Mouse (Mus musculus) kidney, postnatal 4 days (tissue): ENCODE data around the gene Dock11.
A peak's percentile ranks its signal among the peaks of the same experiment; 100 is the strongest.

Experiments used
- DNase-seq, 2 experiments: peaks; one replicate each; pipeline ENCODE4 v3.0.0; 2021; ENCODE audit warnings: mixed read lengths in 2 of 2

Gene Dock11

DNA sequence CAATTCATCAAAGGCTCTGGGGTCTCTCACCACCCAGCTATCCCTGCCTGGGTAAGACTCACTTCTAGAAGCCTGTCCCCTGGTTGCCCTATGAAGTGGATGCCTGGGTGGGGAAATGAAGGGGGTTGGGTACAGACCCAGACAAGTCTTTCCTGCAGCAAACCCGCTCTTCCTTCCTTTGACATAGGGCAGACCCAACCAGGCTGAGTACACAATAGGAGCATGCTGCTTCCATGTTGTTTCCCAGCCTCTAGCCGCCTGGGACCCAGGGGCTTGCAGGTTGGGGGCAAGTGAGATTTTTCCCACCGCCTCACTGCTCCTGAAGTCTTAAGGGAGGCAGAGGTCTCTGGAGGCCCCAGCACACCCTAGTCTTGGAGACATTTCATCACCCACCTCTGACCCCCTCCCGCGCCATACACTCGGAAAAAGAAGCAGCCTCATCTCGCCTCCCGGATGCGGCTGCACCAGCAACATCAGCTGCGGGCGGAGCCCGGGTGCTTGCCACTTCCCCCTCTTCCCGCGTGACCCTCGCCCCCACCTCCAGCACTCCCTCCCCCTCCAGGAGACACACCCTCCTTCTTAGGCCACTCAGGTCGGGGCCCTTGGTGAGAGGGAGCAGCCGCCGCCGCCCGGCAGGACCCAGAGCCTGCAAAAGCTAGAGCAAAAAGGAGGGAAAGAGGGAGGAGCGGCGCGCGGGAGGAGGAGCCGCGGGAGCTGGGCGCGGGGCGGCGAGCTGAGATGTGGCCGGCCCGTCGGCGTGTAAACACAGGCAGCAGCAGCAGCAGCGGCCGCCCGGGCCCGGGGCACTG lies at the start of gene Dock11:
Gene Dock11 (plus strand): TSS at position 746 of the 809 bp plus-strand sequence.
- peak; percentile 68 to 80 for DNase-seq

- peak; percentile 9 to 29 for DNase-seq
These were observed 8.9 kb upstream of the Dock11 start for GRCm38 (mm10) chrX:35879703-35880102.

GRCm38 (mm10) chrX:35888945-35889799 lies 540 bp downstream of the Dock11 start:
- peak; percentile 30 to 53 for DNase-seq

DNA sequence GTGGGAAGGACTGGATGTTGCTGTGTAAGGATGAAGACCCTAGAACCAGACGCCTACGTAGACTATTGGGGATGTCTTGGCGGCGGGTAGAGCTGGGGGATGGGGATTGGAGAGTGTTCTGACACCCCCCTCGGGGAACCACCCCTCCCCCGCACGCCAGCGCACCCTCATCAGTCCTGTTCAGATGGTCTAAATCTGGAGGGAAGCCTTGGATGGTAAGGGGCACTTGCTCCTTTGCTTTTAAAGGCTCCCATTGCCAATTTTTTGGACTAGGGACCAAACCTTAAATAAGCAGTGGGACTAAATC lies 1.1 kb downstream of the Dock11 start:
- peak; percentile 2 to 14 for DNase-seq

- DNase-seq = no peak
These were observed 3.0 kb downstream of the Dock11 start for GRCm38 (mm10) chrX:35891534-35892125.

DNA sequence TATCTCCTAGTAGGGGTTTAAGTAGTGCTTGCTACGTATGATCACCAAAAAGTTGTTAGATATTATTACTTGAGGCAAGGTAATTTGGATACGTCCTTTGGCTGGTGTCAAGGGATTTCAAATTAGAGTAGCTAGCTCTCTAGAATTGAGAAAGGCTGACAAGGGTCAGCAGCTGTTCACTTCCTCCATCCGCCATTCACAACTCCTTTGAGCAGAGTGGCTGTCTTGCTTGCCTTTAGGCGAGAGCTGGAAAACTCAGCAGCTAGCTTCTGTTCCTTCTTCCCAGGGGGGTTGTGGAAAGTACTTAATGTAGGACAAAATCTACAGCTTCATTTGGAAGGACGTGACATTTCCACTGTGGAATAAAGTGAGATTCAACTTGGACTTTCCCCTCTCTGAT lies 3.7 kb downstream of the Dock11 start:
- DNase-seq = no peak

DNA sequence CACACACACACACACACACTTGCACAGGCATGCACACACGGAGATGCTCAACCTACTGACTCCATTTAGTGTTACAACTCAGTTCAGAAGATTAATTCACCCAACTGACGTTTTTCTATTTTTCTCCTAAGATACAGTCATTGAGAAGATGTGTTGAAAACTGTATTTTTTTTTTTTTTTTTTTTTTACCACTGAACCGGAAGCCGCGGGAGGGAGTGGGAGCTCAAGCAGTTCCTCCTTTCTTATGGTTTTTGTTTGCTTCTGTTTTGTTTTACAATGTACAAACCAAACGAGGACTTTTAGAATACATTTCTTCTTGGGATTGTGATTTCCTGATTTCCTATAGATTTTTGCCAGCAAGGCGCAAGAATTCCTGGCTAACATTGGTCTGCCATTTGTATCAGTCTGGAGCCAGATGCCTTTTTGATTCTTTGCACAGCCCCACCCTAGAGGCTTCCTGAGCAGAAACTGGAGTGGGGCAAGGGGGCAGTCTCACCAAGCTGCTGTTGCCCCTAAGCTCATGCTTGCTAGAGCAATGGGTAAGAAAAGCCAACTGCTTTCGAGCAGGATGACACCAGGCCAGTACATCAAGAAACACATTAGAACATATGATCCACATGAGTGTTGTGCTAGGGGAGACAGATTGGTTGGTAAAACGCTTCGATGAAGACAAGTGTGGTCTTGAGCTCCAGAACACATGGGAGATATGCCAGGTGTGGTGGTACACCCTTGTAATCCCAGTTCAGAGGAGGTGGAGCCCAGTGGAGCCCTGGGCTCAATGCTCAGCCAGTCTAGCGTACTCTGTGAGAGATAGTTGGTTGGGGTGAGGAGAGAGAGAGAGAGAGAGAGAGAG lies 9.2 kb downstream of the Dock11 start:
- no peak for DNase-seq

- DNase-seq = no peak
These were observed 9.8 kb downstream of the Dock11 start for GRCm38 (mm10) chrX:35898501-35898766.

GRCm38 (mm10) chrX:35904352-35904751 lies 15.7 kb downstream of the Dock11 start:
- DNase-seq = no peak

DNA sequence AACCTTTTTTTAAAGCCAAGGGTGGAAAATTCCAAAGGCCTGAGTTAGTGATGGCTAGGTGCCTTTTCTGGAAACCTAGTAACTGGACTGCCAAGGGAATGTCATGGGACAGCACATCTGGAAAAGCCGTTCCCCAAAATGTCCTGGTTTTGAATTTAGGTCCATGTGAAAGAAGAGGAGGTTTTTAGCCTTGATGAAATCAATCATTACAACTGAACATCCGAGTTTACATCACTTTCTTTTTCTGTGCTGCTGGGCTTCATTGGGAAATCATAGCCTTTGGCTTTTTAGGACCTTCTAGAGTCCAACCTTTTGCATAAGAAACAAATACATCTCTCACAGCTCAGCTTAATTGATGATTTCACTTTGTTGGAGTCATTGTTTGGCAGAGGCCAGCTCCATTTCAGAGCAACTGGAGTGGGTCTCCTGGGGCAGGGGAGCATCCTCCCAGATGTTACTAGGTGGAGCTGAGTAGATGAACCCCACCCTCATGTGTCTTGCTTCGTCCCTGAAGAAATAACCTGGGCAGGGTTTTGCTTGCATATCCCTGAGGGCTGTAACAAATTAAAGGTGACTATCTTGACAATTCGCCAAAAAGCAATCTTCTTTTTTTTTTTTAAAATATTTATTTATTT lies 18.2 kb downstream of the Dock11 start:
- DNase-seq = no peak

- no peak for DNase-seq
These were observed 30.9 kb downstream of the Dock11 start for GRCm38 (mm10) chrX:35919558-35919957.

- no peak for DNase-seq
These were observed 31.5 kb downstream of the Dock11 start for GRCm38 (mm10) chrX:35920096-35920607.

DNA sequence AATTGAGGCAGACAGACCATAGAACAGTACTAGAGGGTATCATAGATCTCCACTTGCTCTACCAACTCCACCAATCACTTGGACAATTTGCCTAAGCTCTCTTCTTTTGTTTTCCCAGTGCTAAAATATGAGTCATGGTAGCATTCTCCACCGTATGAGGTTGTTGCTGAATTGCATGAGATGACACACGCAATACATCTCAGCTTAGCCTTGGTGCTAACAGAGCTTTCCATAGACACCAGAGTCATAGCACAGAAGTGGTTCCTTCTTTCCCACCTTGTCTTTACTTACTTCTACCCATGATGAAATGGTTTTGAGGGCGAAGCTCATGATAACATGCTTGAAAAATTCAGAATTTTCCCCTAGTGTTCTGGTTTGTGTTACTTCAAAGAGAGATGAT lies 33.3 kb downstream of the Dock11 start:
- DNase-seq = no peak

GRCm38 (mm10) chrX:35924705-35925264 lies 36.2 kb downstream of the Dock11 start:
- no peak for DNase-seq

DNA sequence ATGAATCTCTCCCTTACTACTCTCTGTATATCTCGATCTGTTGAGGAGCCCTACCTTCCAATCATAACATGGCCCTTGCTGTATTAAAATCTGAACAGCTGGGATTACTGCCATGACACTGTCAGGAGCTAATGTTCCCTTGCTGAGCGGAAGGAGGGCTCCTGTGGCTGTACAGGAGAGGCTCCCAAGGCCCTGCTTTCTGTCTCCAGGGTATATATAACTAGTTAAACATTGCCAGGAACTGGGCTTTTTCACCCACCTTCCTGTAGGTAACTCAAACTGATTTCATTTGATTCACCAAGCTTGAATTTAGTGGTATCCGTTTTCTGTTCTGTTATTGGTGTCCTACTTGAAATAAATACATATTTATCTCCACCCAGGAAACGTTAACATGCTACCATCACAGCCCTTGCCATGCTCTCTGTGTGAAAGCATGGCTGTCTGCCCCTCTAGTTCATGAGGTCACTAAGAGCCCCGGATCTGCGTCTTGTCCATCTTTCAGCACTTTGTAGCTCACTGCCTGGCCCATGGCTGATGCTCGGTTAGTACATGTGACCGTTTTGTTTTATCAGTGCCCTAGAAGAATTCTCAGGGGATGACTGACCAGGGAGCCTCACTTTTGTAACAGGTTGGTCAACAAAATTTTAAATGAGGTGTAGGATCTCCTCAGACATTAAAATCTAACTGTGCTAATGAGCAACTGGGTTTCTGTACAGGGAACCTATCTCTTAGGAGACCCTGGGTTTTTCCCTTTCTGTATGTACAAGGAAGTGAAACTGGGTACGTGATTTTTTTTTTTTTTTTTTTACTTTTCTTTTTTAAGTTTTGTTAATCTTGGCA lies 41.7 kb downstream of the Dock11 start:
- DNase-seq = no peak

GRCm38 (mm10) chrX:35930934-35931406 lies 42.3 kb downstream of the Dock11 start:
- no peak for DNase-seq

GRCm38 (mm10) chrX:35931945-35932344 lies 43.3 kb downstream of the Dock11 start:
- DNase-seq = no peak

DNA sequence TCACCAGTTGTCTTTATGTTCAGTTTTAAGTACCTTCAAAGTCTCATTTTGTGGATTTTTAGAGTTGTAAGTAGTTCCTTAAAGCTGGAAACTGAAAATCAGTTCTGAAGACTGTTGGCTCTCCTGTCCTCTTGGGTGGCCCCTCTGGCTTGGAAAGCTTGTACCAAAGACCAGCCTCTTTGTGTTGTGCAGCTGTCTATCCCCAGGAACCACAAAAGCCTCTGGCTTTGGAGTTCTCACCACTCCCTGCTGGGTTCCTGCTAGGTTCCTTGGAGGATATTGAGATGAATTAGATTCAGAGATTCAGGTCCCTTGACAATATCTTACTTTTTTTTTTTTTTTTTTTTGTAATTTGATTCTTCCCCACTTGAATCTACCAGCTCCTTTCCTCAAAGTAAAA lies 44.3 kb downstream of the Dock11 start:
- DNase-seq = no peak

DNA sequence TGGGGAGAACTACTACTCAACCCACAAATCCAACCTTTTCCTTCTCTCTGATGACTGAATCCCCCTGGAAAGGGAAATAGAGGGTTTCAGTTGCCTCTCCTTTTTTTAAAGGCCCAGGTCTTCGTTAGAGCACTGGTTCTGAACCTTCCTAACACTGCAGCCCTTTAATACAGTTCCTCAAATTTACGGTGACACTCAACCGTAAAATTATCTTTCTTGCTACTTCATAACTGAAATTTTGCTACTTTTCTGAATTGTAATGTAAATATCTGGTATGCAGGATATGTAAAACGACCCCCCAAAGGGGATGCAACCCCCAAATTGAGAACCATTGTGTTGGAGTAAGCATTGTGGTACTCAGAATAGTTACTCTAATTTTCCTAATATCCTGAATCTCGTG lies 49.5 kb downstream of the Dock11 start:
- no peak for DNase-seq

DNA sequence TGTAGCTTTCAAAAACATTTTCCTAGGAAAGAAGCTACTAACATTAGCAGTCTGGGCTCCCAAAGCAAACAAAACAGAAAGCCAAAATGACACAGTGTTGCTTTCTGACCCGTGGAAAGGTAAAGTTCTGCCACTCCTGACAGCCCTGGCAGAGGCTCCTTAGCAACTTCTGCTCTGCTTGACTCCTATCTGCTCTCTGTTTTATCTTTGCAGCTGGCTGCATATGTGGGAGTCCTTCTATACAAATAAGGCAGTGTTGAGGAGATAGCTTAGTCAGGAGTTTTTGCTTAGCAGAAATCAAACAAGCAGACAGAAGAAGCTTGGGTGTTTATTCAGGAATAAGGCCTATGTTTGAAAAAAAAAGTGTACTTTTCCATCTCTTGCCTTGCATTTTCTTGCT lies 57.8 kb downstream of the Dock11 start:
- DNase-seq = no peak

DNA sequence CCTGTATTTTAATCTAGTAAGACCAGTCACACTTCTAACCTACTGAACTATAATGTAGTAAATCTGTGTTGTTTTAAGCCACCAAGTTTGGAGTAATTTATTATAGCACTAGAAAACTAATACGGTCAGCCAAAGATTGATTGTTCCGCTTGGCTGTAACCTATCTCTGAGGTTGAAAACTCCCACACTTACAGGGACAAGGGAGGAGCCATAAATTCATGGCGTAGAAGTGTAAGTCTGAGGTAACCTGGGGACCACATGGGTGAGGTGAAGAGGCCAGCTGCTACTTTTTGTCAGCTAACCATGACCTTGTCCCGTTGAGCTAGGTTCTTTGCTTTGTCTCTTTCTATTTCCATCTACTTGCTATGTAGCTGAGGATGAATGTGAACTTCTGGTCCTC lies 61.5 kb downstream of the Dock11 start:
- no peak for DNase-seq
